In genomic region chr16:85347621-85348020, GRCm38 (mm10) we compare ENCODE assay signal across 26 mouse cellular contexts.
DNase-seq lines count a peak whose midpoint lies in the region; ATAC-seq and TF ChIP-seq lines count a peak whose summit lies in the region.
"Had no signal": no experiment of that assay in that cellular context is flagged by ENCODE, and none has a peak within 500 bp of the region (broad histone marks: within the 10 kb centered on the region; RNA-seq: fewer than 3 reads in every experiment).

No protein-coding gene starts in this region.

- peak; percentile 9 for DNase-seq in forebrain, postnatal 0 days
- no peak for DNase-seq in forebrain, embryonic 11.5 days (ENCODE audit: low spot score)
- peak; percentile 6 to 51 for DNase-seq in frontal cortex, postnatal 36 days (ENCODE audit: low spot score in 2 of 2)
- no peak for DNase-seq in frontal cortex, postnatal 10 days (ENCODE audit: low spot score in 2 of 2)
- peak; percentile 9 for DNase-seq in left cerebral cortex, adult 9 months (ENCODE audit: low spot score in 2 of 2)
- no peak for DNase-seq in left cerebral cortex, adult 2 months (ENCODE audit: extremely low spot score in 1 of 2, low spot score in 2 of 2)
- peak; percentile 76 for DNase-seq in brain, adult 2 months (ENCODE audit: low read depth, low spot score)
- no peak for DNase-seq in thymus, postnatal 10 days (ENCODE audit: low spot score in 2 of 2)
- DNase-seq: adrenal gland, postnatal 10 days; adrenal gland, postnatal 36 days; cerebellum, adult 11-12 months; cerebellum, adult 8-10 months; cerebellum, postnatal 36 days; embryo, embryonic 11 days; gastrocnemius, adult 2 months; gastrocnemius, postnatal 14 days; heart, adult 11 months had no signal

- no peaks in the 10 kb centered on the region for H3K36me3 ChIP-seq in forebrain, postnatal 0 days (ENCODE audit: insufficient read depth)
- H3K36me3 ChIP-seq in forebrain, embryonic 11.5 days (ENCODE audit: control insufficient read depth, insufficient read depth, low read length): no peaks in the 10 kb centered on the region
- H3K36me3 ChIP-seq: embryonic facial prominence, embryonic 10.5 days; embryonic facial prominence, embryonic 13.5 days; hindbrain, embryonic 12.5 days; hindbrain, embryonic 15.5 days had no signal

- H3K27ac ChIP-seq in forebrain, postnatal 0 days (ENCODE audit: low read depth, low read length): no peak overlapping the region
- no peak overlapping the region for H3K27ac ChIP-seq in forebrain, embryonic 11.5 days (ENCODE audit: low read depth, low read length)
- H3K27ac ChIP-seq in left cerebral cortex, adult 2 months: no peak overlapping the region
- H3K27ac ChIP-seq: embryonic facial prominence, embryonic 10.5 days; embryonic facial prominence, embryonic 13.5 days; forebrain, embryonic 13.5 days; gastrocnemius, adult 2 months; hindbrain, embryonic 12.5 days; hindbrain, embryonic 15.5 days had no signal

- no peak overlapping the region for H3K9ac ChIP-seq in forebrain, postnatal 0 days
- H3K9ac ChIP-seq in forebrain, embryonic 11.5 days (ENCODE audit: low read length): no peak overlapping the region
- H3K9ac ChIP-seq: embryonic facial prominence, embryonic 13.5 days; forebrain, embryonic 13.5 days; hindbrain, embryonic 12.5 days; hindbrain, embryonic 15.5 days had no signal

- H3K4me1 ChIP-seq in forebrain, postnatal 0 days (ENCODE audit: insufficient read depth): peaks cover 6% of the 10 kb centered on the region; the same call in 1 of the 2 replicates
- H3K4me1 ChIP-seq in forebrain, embryonic 11.5 days (replicated peaks; ENCODE audit: control insufficient read depth, insufficient read depth, low read length): no peaks in the 10 kb centered on the region
- H3K4me1 ChIP-seq: embryonic facial prominence, embryonic 10.5 days; embryonic facial prominence, embryonic 13.5 days; forebrain, embryonic 13.5 days; hindbrain, embryonic 12.5 days; hindbrain, embryonic 15.5 days had no signal

- no peak overlapping the region for H3K4me2 ChIP-seq in forebrain, postnatal 0 days (ENCODE audit: low read depth)
- no peak overlapping the region for H3K4me2 ChIP-seq in forebrain, embryonic 11.5 days (ENCODE audit: low read depth, low read length, severe bottlenecking)
- H3K4me2 ChIP-seq: embryonic facial prominence, embryonic 13.5 days; forebrain, embryonic 13.5 days; heart, embryonic 11.5 days; hindbrain, embryonic 12.5 days; hindbrain, embryonic 15.5 days had no signal

- no peak overlapping the region for H3K4me3 ChIP-seq in forebrain, postnatal 0 days (ENCODE audit: low read depth, low read length)
- H3K4me3 ChIP-seq in forebrain, embryonic 11.5 days (ENCODE audit: low read depth, low read length): no peak overlapping the region
- H3K4me3 ChIP-seq in left cerebral cortex, adult 2 months: no peak overlapping the region
- H3K4me3 ChIP-seq: embryonic facial prominence, embryonic 10.5 days; embryonic facial prominence, embryonic 13.5 days; erythroblast, embryonic 14.5 days; forebrain, embryonic 13.5 days; gastrocnemius, adult 2 months; hindbrain, embryonic 12.5 days; hindbrain, embryonic 15.5 days had no signal

- H3K9me3 ChIP-seq in forebrain, postnatal 0 days (ENCODE audit: low read length): no peaks in the 10 kb centered on the region
- no peaks in the 10 kb centered on the region for H3K9me3 ChIP-seq in forebrain, embryonic 11.5 days (ENCODE audit: control insufficient read depth, low read length)
- H3K9me3 ChIP-seq: embryonic facial prominence, embryonic 10.5 days; embryonic facial prominence, embryonic 13.5 days; forebrain, embryonic 13.5 days; hindbrain, embryonic 12.5 days; hindbrain, embryonic 15.5 days had no signal

- 79% methylated on average over 4 of the region's 4 CpGs for WGBS in forebrain, postnatal 0 days
- 91% methylated on average over 4 of the region's 4 CpGs for WGBS in forebrain, embryonic 11.5 days

- no peak for TF ChIP-seq CTCF in forebrain, postnatal 0 days (IDR thresholded peaks at IDR 0.05; ENCODE audit: low read depth)
- TF ChIP-seq CTCF in left cerebral cortex, adult 2 months (IDR thresholded peaks at IDR 0.05): no peak

- intact Hi-C loops in left cerebral cortex, adult 2 months (cut with DNase I): loop anchor here (2.0 kb wide), 1 partner anchor 139 kb away; no protein-coding TSS in a partner anchor

- peak; percentile 43; the same call in 1 of the 2 replicates for ATAC-seq in forebrain, postnatal 0 days
- no peak for ATAC-seq in forebrain, embryonic 11.5 days (replicated peaks; ENCODE audit: low FRiP score)
- ATAC-seq: forebrain, embryonic 13.5 days; forebrain, embryonic 16.5 days; Patski had no signal

- H3K27me3 ChIP-seq in forebrain, postnatal 0 days (ENCODE audit: insufficient read depth, low read length): no peaks in the 10 kb centered on the region
- H3K27me3 ChIP-seq in forebrain, embryonic 11.5 days (ENCODE audit: control insufficient read depth, insufficient read depth, low read length): no peaks in the 10 kb centered on the region
- H3K27me3 ChIP-seq: embryonic facial prominence, embryonic 13.5 days; forebrain, embryonic 13.5 days; hindbrain, embryonic 12.5 days; hindbrain, embryonic 15.5 days had no signal

Comparison
In these comparisons a context has a peak if more than half of its experiments do, and no peak if none do; other contexts are left out.
1. DNase-seq: peak in forebrain, postnatal 0 days (single experiment), frontal cortex, postnatal 36 days (2 of 2), left cerebral cortex, adult 9 months (2 of 2) and brain, adult 2 months (single experiment); none in forebrain, embryonic 11.5 days (single experiment), frontal cortex, postnatal 10 days (0 of 2), left cerebral cortex, adult 2 months (0 of 2) and thymus, postnatal 10 days (0 of 2).